Mouse (Mus musculus) neural tube, postnatal 0 days (tissue): ENCODE results near the gene Tmem89. TPM values are rescaled to one million over a fixed set of nuclear protein-coding genes. Genes with fewer than 3 reads are reported as not detected.

Experiments used
- polyA plus RNA-seq: library from polyadenylated mRNA; unstranded; fragments of >200 nt; fragmentation: Nextera tagmentation; extraction: Ambion mirVana; gene quantifications from 2 replicates; pipeline ENCODE4 v1.2.1, GENCODE M21; 2015

The Tmem89 gene
- polyA plus RNA-seq: not detected in 2 replicates

GRCm38 (mm10) chr9:108914491-108914890 is at the start of gene Tmem89:
Gene Tmem89 (plus strand): TSS chr9:108914619.

GRCm38 (mm10) chr9:108936418-108937364 is 22.3 kb downstream of the Tmem89 start, which contains the start of gene Uqcrc1:
Gene Uqcrc1 (plus strand): TSS chr9:108936633.

DNA sequence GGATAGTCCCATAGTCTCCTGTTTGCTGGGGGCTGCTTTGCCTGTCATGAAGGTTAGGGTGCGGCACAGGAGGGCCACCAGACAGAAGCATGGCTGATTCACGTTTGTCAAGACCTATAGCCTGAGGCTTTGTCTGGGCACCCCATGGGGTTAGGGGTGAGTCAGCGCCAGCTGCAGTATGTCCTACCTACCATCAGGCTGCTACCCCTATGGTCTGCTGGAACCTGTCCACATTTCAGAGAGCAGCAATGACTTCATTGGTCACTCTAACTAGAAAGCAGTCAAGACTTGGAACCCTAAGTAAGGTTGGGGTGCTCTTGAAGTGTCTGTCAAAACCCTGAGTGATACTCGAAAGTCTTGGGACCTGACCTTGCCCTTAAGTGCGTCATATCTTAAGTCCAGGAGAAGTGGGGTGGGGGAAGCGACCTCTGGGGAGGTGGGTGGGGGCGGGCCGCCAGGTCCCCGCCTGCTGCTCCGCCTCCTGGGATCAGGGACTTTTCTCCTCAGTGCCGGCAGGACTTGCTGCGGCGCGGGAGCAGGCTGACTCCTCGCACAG is 38.7 kb downstream of the Tmem89 start, which contains the start of gene Col7a1:
Gene Col7a1, plus strand, starts transcription at position 506 of the 556 bp plus-strand sequence.

Other genes starting within 250 kb of the Tmem89 start
- gene Prkar2a, start 225.3 kb upstream of the Tmem89 start, polyA plus RNA-seq: 45.1 and 46.4 TPM in 2 replicates
- gene Ip6k2, start 130.8 kb upstream of the Tmem89 start, polyA plus RNA-seq: 153 and 186 TPM in 2 replicates
- 29.3 and 29.7 TPM in 2 replicates for gene Nckipsd, start 106.3 kb upstream of the Tmem89 start, polyA plus RNA-seq
- 5.2 and 8.2 TPM in 2 replicates for gene Celsr3, start 88.3 kb upstream of the Tmem89 start, polyA plus RNA-seq
- gene Slc26a6, start 61.3 kb upstream of the Tmem89 start, polyA plus RNA-seq: 25.2 and 32.2 TPM in 2 replicates
- gene Uqcrc1, start 22.0 kb downstream of the Tmem89 start, polyA plus RNA-seq: 610 and 634 TPM in 2 replicates
- 1.9 and 2.4 TPM in 2 replicates for gene Col7a1, start 39.0 kb downstream of the Tmem89 start, polyA plus RNA-seq
- gene Ucn2, start 71.4 kb downstream of the Tmem89 start, polyA plus RNA-seq: 0.13 TPM in 1 of 2 replicates, not detected in the other
- gene Pfkfb4, start 77.2 kb downstream of the Tmem89 start, polyA plus RNA-seq: 16.8 and 21.5 TPM in 2 replicates
- 84.2 and 85.5 TPM in 2 replicates for gene Shisa5, start 123.9 kb downstream of the Tmem89 start, polyA plus RNA-seq
- gene Trex1, start 145.1 kb downstream of the Tmem89 start, polyA plus RNA-seq: 15.9 and 21.4 TPM in 2 replicates
- gene Atrip, start 159.5 kb downstream of the Tmem89 start, polyA plus RNA-seq: 26.0 and 28.4 TPM in 2 replicates
- gene Ccdc51, start 167.9 kb downstream of the Tmem89 start, polyA plus RNA-seq: 7.3 and 8.0 TPM in 2 replicates
- gene Tma7, start 168.0 kb downstream of the Tmem89 start, polyA plus RNA-seq: 806 and 829 TPM in 2 replicates
- 8.7 and 11.0 TPM in 2 replicates for gene Plxnb1, start 180.8 kb downstream of the Tmem89 start, polyA plus RNA-seq
- not detected in 2 replicates for gene Fbxw21, start 247.4 kb downstream of the Tmem89 start, polyA plus RNA-seq